Mouse (Mus musculus): ENCODE results near the gene Mrgprh. TPM values are rescaled to one million over a fixed set of nuclear protein-coding genes. Genes with fewer than 3 reads are reported as not detected.
A peak's percentile ranks its signal among the peaks of the same experiment; 100 is the strongest.
"Not testable (repeated sequence)": the region's sequence is repeated elsewhere in the genome, so short reads cannot be mapped to it uniquely, and the experiment has no call there.

The Mrgprh gene
- polyA plus RNA-seq, 1 experiment from 2014 or later, result not detected

DNA sequence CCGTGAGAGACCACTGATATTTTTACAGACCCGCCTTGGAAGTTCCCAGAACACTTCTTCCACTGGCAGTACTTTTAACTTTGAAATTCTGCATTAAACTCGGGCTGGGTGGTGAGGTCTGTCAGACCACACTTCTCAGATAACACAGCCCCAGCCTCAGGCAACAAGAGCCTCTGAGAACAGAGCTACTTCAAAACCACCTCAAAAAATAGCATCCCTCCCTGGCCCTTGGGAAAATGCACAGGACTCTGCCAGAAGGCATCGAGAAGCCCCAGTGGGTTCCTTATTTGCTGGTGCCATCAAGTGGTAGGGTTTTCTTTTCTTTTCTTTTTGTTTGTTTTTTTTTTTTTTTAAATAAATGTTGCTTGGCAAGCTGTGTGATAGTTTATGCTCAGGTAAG, 7.2 kb upstream of the Mrgprh start:
- no peak overlapping the region for H3K9ac ChIP-seq
- no peaks in the 10 kb centered on the region for H3K9me3 ChIP-seq
- no peak overlapping the region for H3K4me3 ChIP-seq
- no peaks in the 10 kb centered on the region for H3K36me3 ChIP-seq
- H3K4me2 ChIP-seq, result no peak overlapping the region
- peaks cover 6% of the 10 kb centered on the region; the same call in 1 of the 2 replicates for H3K4me1 ChIP-seq
- H3K27ac ChIP-seq, result no peak overlapping the region
- 6% methylated on average over 4 of the region's 4 CpGs for WGBS
- no peak for ATAC-seq (ENCODE audit: borderline replicate concordance, extremely low read depth, low FRiP score, low TSS enrichment)
- no peaks in the 10 kb centered on the region; the same call in 1 of the 2 replicates for H3K27me3 ChIP-seq

DNA sequence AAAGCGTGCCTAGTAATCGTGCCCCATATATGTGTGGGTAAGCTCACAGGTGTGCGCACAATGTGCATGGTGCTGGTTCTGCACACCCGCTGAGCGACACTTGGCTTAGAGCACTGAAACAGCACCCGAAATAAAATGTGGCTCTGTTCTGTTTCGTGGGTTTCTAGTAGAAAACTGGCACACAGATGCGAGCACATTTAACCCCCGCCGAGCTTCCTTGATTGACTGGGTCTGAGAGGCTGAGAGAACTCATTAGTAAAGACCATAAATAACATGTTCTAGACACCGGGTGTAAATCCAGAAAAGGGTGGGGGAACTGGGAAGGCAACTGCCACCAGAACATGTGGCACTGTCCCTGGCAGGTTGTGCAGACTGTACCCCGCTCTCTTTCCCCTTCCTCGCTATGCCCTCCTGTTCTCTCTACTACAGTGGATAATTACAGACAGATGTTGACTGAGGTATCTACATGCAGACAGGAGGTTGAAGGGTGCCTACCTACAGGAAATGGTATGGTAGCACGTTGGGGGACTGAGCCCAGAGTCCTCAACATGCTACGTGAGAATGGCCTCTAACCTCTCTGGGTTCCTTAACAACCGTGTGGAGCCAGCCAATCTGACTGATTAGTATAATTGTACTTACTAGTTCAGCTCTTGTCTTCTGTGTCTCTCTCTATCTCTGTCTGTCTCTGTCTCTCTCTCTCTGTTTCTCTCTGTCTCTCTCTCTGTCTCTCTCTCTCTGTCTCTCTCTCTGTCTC, 3.4 kb upstream of the Mrgprh start:
- H3K4me1 ChIP-seq, result peaks cover 6% of the 10 kb centered on the region; the same call in 1 of the 2 replicates
- H3K4me3 ChIP-seq, result no peak overlapping the region
- no peak for ATAC-seq (ENCODE audit: borderline replicate concordance, extremely low read depth, low FRiP score, low TSS enrichment)
- no peaks in the 10 kb centered on the region; the same call in 1 of the 2 replicates for H3K27me3 ChIP-seq
- no peak overlapping the region for H3K9ac ChIP-seq
- H3K4me2 ChIP-seq, result no peak overlapping the region
- no peak overlapping the region for H3K27ac ChIP-seq
- H3K36me3 ChIP-seq, result no peaks in the 10 kb centered on the region
- WGBS, result 61% methylated on average over 16 of the region's 16 CpGs
- no peaks in the 10 kb centered on the region for H3K9me3 ChIP-seq

DNA sequence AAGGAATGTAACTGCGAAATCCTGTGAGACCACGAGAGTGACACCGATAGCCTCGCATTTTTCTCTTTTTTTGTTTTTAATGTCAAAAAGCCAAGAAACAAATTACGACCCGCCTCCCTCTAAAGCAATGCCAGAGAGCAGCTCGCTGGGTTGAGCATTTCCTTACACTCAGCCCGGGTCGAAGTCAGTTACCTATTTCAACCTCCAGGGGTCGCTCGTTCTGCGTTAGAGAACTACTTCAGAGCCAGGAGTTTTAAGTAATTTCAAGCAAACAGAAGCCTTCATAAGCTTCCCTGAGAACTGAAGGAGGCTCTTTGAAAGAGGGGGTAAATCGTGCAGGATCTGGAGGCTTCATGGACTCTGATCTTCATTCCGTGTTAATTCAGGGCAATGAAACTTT, 4.3 kb downstream of the Mrgprh start:
- ATAC-seq (ENCODE audit: borderline replicate concordance, extremely low read depth, low FRiP score, low TSS enrichment), result peak; percentile 73; the same call in 1 of the 2 replicates
- Histone ChIP-seq H3K4me2 (peak overlapping the region; percentile 50), H3K9ac (no peak overlapping the region), H3K27ac (no peak overlapping the region), H3K36me3 (no peaks in the 10 kb centered on the region), H3K27me3 (no peaks in the 10 kb centered on the region; the same call in 1 of the 2 replicates), H3K4me3 (peak overlapping the region; percentile 7; the same call in 1 of the 2 replicates), H3K9me3 (no peaks in the 10 kb centered on the region), H3K4me1 (peaks cover 5% of the 10 kb centered on the region; the same call in 1 of the 2 replicates)
- 2% methylated on average over 14 of the region's 14 CpGs for WGBS

DNA sequence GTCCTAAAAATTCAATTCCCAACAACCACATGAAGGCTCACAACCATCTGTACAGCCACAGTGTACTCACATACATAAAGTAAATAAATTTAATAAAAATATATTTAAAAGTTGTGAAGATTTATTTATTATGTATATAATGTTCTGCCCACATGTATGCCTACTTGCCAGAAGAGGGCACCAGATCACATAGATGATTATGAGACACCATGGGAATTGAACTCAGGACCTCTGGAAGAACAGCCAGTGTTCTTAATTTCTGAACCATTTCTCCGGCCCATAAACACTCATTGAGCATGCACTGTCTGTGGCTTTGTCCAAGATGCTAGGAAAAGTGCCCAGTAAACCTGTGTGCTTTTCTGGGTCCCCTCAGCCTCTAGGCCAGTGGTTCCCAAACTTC, 5.4 kb downstream of the Mrgprh start:
- no peak for ATAC-seq (ENCODE audit: borderline replicate concordance, extremely low read depth, low FRiP score, low TSS enrichment)
- H3K4me3 ChIP-seq, result no peak overlapping the region
- H3K36me3 ChIP-seq, result no peaks in the 10 kb centered on the region
- H3K27ac ChIP-seq, result no peak overlapping the region
- H3K9ac ChIP-seq, result no peak overlapping the region
- no peaks in the 10 kb centered on the region for H3K9me3 ChIP-seq
- no peaks in the 10 kb centered on the region; the same call in 1 of the 2 replicates for H3K27me3 ChIP-seq
- 80% methylated on average over 1 of the region's 1 CpGs for WGBS
- H3K4me2 ChIP-seq, result no peak overlapping the region
- H3K4me1 ChIP-seq, result peaks cover 6% of the 10 kb centered on the region; the same call in 1 of the 2 replicates

DNA sequence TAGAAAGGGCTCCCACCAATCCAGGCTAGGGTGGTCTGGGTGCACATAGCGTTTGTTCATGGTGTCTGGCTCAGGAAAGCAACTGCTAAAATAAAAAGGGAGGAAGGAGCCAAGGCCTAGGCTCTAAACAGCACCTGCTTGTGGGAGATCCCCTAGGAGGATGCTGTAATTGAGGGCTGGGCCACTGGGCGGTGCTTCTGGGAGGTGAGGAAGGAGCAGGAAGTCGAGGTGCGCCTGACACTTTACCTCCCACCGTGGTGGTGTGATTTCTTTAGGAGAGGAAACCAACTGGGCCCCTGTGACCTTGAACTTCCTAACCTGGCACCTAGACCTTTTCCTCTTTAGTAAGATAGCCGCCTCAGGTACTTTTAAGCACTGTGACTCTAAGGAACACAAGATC, 10.8 kb downstream of the Mrgprh start:
- ATAC-seq (ENCODE audit: borderline replicate concordance, extremely low read depth, low FRiP score, low TSS enrichment), result no peak
- Histone ChIP-seq H3K9me3 (no peaks in the 10 kb centered on the region), H3K27ac (no peak overlapping the region), H3K27me3 (no peaks in the 10 kb centered on the region), H3K36me3 (no peaks in the 10 kb centered on the region), H3K4me2 (no peak overlapping the region), H3K4me3 (no peak overlapping the region), H3K9ac (no peak overlapping the region), H3K4me1 (peaks cover 17% of the 10 kb centered on the region)
- 36% methylated on average over 6 of the region's 6 CpGs for WGBS

DNA sequence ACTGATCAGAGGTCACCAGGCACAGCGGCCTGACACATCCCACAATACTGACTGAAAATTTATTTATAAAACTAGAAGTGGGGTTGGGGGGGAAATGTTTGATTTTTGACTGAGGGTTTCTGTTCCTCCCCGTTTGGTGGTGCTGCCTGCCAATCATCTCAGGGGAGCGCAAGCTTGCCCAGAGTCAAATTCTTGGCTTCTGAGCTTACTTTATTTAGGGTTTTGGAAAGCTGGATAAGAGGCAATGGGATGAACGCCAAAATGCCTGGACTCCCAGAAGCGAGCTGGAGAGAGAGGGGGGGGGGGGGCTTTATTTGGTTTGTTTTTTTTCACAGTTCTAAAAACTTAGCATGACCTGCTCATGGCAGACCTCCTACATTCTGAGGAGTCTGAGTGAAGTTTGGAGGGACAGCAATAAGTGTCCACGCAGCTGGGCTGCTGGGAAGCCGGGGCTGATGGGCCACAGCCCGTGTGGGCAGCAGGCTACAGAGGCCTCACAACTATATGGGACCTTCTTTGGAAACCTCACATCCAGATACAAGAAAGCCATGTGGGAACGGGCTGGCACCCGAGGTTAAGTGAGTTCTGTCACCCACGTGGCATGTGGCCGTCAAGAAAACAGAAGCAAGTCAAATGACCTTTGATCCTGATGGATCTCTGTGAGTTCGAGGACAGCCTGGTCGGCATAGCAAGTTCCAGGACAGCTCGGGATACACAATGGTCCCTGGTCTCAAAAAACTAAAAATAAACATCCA, 11.4 kb downstream of the Mrgprh start:
- Histone ChIP-seq H3K36me3 (no peaks in the 10 kb centered on the region), H3K4me3 (no peak overlapping the region), H3K4me2 (no peak overlapping the region), H3K9me3 (no peaks in the 10 kb centered on the region), H3K27me3 (no peaks in the 10 kb centered on the region), H3K4me1 (peaks cover 17% of the 10 kb centered on the region), H3K9ac (no peak overlapping the region), H3K27ac (peak overlapping the region; percentile 68)
- ATAC-seq (ENCODE audit: borderline replicate concordance, extremely low read depth, low FRiP score, low TSS enrichment), result peak; percentile 69
- WGBS, result 49% methylated on average over 15 of the region's 15 CpGs

DNA sequence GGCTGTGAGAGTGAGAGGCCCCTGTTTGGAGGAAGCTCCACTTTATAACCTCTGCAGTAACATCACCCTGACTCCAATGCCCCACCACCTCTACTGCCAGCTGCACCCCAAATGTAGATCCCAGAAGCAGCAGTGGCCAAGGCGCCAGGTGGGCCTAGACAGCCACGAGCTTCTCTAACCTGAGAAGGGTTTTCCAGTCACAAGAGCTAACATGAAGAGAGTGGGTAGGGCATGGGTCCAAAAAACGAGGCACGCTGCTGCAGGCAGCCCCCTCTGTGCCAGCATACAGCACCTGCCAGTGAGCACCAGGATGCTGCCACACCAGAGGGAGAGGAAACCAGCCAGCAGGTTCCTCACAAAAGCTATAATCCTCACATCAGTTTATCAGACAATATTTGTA, 15.2 kb downstream of the Mrgprh start:
- H3K27me3 ChIP-seq, result no peaks in the 10 kb centered on the region
- peaks cover 17% of the 10 kb centered on the region for H3K4me1 ChIP-seq
- no peak overlapping the region for H3K4me2 ChIP-seq
- no peaks in the 10 kb centered on the region for H3K9me3 ChIP-seq
- no peak overlapping the region for H3K4me3 ChIP-seq
- H3K27ac ChIP-seq, result no peak overlapping the region
- ATAC-seq (ENCODE audit: borderline replicate concordance, extremely low read depth, low FRiP score, low TSS enrichment), result no peak
- no peaks in the 10 kb centered on the region for H3K36me3 ChIP-seq
- WGBS, result 86% methylated on average over 4 of the region's 4 CpGs
- no peak overlapping the region for H3K9ac ChIP-seq

DNA sequence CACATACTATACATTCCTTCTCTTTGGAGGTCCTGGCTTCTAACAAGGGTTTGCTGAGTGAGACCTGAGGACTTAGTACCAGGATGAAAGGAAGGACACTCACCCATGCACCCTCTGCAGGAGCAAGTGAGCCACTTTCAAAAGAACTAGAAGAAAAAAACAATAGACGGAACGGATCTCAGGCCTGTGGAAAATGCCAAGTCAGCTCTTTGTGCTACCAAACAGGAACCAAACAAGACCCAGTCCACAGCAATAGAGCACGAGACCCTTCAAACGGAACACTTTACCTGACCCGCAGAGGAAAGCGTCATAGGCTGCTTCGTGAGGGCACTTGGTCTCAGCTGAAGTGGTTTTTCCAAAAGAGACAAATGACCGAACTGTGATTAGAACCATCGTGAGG, 16.2 kb downstream of the Mrgprh start:
- Histone ChIP-seq H3K27me3 (no peaks in the 10 kb centered on the region), H3K9me3 (no peaks in the 10 kb centered on the region), H3K4me1 (peaks cover 8% of the 10 kb centered on the region), H3K36me3 (no peaks in the 10 kb centered on the region), H3K4me3 (no peak overlapping the region), H3K9ac (no peak overlapping the region), H3K27ac (no peak overlapping the region), H3K4me2 (no peak overlapping the region)
- 85% methylated on average over 9 of the region's 9 CpGs for WGBS
- ATAC-seq (ENCODE audit: borderline replicate concordance, extremely low read depth, low FRiP score, low TSS enrichment), result no peak

DNA sequence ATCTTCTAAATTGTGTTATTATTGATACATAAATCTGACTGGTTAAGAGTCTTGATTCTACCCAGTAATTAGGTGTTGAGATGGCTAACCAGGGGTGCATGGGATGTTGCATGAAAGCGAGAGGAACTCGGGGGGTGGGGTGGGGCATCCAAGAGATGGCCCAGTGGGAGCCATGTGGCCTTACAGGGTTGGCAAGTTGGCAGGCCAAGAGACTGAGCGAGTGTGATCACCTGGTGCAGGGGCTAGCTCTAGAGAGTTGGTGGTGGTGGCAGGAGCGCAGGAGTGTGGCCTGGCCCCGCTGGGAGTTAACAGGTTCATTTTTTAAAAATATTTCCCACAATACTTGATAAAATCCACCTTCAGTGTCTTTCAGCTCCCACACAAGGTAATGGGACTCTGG, 21.8 kb downstream of the Mrgprh start:
- no peak for ATAC-seq (ENCODE audit: borderline replicate concordance, extremely low read depth, low FRiP score, low TSS enrichment)
- Histone ChIP-seq H3K4me2 (no peak overlapping the region), H3K9me3 (no peaks in the 10 kb centered on the region), H3K36me3 (peaks cover 4% of the 10 kb centered on the region; the same call in 1 of the 2 replicates), H3K27ac (no peak overlapping the region), H3K4me1 (no peaks in the 10 kb centered on the region), H3K9ac (no peak overlapping the region), H3K27me3 (no peaks in the 10 kb centered on the region), H3K4me3 (no peak overlapping the region)
- WGBS, result 80% methylated on average over 5 of the region's 5 CpGs

DNA sequence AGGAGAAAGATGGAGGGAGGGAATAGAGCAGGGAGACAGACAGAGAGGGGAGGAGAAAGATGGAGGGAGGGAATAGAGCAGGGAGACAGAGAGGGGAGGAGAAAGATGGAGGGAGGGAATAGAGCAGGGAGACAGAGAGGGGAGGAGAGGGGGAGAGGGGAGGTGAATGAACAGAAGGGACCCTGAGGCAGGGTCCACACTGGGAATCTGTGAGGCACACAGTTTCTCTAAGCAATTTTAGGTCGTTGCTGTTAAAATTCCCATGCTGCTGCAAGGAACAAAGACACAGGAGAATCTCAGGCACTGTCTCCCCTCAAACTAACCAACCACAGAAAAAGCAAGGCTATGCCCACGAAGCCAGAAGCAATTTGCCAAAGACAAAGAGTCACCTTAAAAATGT, 22.8 kb downstream of the Mrgprh start:
- H3K36me3 ChIP-seq; H3K4me2 ChIP-seq; H3K4me1 ChIP-seq; ATAC-seq (ENCODE audit: borderline replicate concordance, extremely low read depth, low FRiP score, low TSS enrichment); H3K27me3 ChIP-seq; H3K9me3 ChIP-seq; H3K4me3 ChIP-seq; H3K27ac ChIP-seq; H3K9ac ChIP-seq: not testable (repeated sequence)
- WGBS, result 34% methylated on average over 2 of the region's 2 CpGs

DNA sequence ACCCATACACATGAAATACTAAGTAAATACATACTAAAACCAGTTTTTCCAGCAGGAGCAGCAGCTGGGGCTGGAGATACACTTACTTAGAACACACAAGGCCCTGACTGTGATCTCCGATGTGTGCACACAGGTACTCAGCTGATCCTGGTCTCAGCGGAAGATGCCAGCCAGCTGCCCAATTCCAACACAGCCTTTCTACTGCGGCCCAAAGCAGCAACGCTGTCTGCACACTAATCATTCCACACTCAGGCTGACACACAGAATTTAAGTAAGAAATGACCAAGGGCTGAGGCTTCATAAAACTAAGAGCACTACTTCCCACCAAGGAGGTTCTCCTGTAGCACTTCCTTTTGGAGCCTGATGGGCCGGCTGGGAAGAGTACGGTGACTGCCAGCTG, 26.5 kb downstream of the Mrgprh start:
- Histone ChIP-seq H3K36me3 (peaks cover 4% of the 10 kb centered on the region; the same call in 1 of the 2 replicates), H3K4me3 (no peak overlapping the region), H3K27me3 (no peaks in the 10 kb centered on the region), H3K9me3 (no peaks in the 10 kb centered on the region), H3K4me2 (no peak overlapping the region), H3K9ac (no peak overlapping the region), H3K27ac (no peak overlapping the region), H3K4me1 (peaks cover 3% of the 10 kb centered on the region; the same call in 1 of the 2 replicates)
- ATAC-seq (ENCODE audit: borderline replicate concordance, extremely low read depth, low FRiP score, low TSS enrichment), result no peak
- WGBS, result 82% methylated on average over 6 of the region's 6 CpGs
